Mouse (Mus musculus) c-Kit-negative CD71-positive TER-119-positive erythroid progenitor cells, embryonic 14.5 days (primary cell): ENCODE data around the gene Vwa2.
A peak's percentile ranks its signal among the peaks of the same experiment; 100 is the strongest.

Source experiments
- DNase-seq: peaks from one replicate; pipeline ENCODE4 v3.0.0-alpha.2; 2013; ENCODE audit warnings: low read depth, low spot score

Gene Vwa2

GRCm38 (mm10) chr19:56873816-56874600, at the start of gene Vwa2:
Vwa2 (plus strand) TSS chr19:56874249.
- no peak for DNase-seq

- no peak for DNase-seq
These were observed 47.9 kb upstream of the Vwa2 start, which contains the start of gene Tdrd1 for GRCm38 (mm10) chr19:56826047-56826631. Tdrd1 (plus strand) TSS chr19:56826209.

DNA sequence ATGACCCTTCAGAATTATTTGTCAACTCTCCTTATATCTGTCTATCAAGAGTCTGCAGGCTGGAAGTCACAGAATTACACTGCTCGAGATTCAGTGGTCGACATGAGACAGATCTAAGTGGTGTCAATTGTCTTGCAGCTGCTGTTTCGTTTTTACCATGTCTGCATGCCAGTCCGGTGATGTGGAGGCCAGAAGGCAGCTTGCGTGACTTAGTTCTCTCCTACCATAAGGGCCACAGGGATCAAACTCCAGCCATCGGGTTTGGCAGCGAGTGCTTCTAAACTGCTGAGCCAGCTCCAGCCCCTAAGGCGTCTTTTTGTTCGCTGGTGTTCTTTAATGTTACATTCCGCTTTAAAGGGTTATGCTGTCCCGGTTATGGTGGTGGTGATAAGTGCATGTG, 45.7 kb upstream of the Vwa2 start:
- DNase-seq, result no peak

GRCm38 (mm10) chr19:56829267-56829666, 44.8 kb upstream of the Vwa2 start:
- no peak for DNase-seq

DNA sequence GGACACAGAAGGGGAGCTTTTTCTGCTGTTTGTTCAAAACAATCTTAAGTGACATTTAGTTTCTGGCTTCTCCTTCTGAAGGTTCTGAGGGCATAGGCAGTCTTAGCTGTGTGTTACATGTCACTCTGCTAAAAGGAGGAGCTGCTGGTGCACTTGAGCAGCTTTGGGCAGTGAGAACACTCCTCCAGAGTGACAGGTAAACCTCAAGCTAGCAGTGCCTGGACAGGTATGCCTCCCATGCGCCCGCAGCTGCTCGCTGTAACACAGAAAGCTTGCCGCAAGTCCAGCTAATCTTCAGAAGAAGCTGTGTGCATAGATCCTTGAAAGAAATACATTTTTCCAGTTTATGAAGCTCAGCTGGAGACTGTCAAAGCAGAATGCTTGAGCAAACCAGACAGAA, 43.9 kb upstream of the Vwa2 start:
- DNase-seq, result no peak

DNA sequence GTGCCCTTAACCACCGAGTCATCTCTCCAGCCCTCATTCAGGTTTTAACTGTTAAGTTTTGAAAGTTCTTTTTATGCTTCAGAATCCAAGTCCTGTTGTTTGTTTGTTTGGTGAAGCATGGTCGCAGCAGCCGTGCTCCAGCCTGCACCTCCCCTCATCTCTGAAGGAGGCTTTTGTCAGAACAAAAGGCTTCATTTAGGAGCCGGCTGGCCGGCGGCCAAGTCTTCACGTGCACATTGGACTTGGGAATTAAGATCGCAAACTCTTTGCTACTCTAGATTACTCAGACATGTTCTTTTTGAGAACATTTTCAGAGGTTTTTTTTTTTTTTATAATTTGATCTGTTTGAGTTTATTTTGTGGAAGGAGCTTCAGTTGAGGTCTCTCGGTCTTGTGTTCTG, 38.7 kb upstream of the Vwa2 start:
- DNase-seq, result no peak

DNA sequence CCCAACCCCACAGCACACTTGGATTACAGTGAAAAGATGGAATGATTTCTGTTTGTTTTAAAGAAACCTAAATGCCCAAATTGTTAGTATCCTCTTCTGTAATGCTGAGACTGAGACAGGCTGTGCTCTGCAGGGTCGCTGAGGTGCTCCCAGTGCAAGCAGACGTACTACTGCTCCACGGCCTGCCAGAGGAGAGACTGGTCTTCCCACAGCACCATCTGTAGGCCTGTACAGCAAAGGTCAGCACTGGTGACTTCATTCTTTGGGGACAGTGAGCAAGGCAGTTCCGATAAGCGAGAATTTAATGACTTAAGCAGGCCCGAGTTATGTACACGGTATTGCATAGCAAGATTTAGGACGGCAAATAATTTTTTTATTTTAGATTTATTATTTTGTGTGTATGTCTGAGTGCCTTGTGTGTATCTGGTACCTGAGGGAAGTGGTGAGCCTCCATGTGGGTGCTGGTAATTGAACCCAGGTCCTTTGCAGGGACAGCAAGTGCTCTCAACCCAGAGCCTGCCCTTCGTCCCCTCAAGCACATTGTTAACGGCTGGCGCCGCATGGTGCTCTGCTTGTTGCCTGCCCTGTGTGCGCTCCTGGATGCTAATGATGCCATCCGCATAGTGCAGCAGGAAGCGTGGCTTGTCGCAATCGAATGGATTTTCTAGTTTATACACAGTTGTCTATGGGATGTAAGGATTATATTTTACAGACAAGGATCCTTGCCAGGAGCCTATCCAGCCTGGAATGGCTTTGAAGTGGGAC, 34.9 kb upstream of the Vwa2 start:
- DNase-seq, result no peak

- DNase-seq, result no peak
These were observed 31.1 kb upstream of the Vwa2 start for GRCm38 (mm10) chr19:56842974-56843373.

GRCm38 (mm10) chr19:56852590-56852989, 21.5 kb upstream of the Vwa2 start:
- DNase-seq, result peak; percentile 37

GRCm38 (mm10) chr19:56856455-56856854, 17.6 kb upstream of the Vwa2 start:
- no peak for DNase-seq

DNA sequence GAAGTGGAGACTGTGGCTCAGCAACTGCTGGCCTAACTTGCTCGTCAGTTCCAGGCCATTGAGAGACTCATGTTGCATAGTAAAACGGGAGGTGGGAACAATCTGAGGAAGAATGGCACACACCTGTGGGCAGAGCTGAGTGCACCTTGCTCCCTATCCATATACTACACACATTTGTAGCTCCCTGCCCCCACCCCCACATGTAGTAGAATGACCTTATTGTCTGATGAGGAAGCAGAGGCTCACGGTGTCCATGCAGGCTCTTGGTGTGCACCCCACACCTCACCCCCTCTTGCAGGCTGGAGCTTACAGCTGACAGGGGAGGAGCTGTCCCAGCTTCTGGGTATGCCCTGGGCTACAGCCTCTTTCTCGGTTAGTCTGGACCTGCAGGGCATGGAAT, 6.3 kb upstream of the Vwa2 start:
- DNase-seq, result no peak

DNA sequence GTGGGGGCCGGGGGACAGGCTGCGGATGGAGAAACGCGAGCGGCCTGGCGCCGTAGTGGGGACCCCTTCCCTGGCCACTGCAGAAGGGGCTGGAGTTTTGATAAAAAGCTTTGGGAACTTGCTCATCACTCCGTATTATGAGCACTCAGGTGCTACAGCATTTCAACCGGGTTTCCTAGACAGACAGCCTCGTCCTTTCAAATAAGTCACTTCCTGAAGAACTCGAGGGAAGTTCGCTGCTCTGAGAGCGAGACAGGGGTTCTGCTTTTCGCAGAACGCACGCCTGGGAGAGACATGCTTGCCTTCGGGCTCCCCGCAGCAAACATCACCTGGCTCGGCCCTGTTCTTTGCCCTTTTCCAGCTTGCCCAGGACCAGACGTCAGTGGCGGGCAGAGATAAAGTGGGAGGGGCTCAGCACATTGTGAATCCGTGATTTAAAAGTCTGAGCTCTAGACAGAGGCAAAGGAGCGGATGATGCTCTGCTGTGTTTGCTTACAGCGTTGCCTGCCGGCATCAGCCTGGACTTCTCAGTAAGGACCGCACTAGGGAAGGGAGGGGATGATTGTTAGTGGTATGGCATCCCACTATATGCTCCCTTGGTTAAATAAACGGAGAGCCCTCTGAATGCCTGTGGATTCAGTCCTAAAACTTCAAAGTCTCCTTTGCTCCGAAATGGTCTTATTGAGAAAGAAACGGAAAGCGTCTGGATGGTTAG, 709 bp downstream of the Vwa2 start:
- DNase-seq, result no peak

DNA sequence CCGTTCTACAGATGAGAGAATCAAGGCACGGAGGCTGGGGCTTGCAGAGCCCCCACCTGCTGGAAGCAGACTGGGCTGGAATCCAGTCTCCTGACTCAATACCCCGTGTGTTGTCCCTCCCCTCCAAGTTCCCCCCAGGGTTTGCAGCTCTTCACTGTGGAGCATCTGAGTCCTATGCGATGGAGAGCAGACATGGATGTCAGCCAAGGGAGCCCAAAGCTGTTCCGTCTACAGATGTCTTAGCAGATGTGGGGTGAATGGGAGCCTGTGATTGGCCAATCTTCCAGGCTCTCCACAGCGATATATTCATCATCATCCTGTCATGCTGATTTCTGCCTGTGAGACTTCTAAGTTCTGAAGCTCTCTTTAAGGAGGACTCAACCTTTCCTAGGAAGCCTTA, 3.3 kb downstream of the Vwa2 start:
- no peak for DNase-seq

DNA sequence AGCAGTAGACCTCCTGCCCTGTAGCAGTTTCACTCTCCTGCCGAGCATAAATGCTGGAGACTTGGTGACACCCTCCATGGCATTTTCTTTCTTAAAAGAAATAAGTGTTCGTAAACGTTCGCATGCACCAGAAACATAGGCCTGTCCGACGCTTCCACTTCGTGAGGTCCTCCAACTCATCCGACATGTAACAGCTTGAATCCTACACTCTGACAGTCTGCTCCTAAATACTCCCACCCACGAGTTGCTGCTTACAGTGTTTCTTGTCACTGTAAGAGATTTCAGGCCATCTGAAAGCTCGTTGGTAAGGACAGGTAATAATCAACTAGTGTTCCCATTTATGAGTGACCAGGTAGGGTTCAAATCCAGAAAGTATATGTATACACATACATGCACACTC, 13.8 kb downstream of the Vwa2 start:
- DNase-seq, result no peak

DNA sequence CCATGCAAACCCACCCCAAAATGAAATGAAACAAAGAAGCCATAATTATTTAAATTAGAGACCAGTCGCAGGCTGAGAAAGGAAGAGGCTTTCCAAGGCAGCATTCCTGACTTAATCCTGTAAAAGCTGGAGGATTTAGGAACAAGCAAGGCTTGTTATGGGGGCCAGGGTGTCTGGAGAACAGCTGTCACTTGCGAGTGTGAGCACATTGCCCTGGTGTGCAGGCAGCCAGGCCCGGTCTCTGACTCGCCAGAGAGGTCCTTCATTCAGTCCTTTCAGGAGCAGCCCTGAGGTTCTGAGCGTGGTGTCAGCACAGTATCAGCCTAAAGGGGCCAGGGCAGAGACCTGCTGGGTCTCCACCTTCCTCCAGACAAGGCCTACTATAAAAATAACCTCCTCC, 14.6 kb downstream of the Vwa2 start:
- DNase-seq, result no peak

GRCm38 (mm10) chr19:56891438-56891837, 17.4 kb downstream of the Vwa2 start:
- DNase-seq, result no peak

DNA sequence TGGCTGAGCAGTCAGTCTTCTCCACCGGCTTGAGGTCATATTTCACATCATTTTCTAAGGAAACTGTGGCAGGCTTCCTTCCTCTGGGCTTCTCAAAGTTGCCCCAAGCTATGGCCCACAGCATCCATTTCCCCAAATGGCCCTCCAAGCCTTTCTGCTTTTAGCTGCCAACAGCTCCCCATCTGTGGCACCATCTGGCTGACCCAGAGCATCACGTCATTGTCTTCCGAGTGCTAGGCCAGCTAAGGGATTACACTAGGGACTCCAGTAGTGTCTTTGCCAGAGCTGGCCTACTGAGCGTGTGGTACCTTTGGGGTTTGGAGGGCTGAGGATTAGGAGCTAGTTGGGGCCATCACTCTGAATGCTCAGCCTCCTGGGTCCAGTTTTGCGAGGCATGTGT, 18.5 kb downstream of the Vwa2 start:
- DNase-seq, result no peak

DNA sequence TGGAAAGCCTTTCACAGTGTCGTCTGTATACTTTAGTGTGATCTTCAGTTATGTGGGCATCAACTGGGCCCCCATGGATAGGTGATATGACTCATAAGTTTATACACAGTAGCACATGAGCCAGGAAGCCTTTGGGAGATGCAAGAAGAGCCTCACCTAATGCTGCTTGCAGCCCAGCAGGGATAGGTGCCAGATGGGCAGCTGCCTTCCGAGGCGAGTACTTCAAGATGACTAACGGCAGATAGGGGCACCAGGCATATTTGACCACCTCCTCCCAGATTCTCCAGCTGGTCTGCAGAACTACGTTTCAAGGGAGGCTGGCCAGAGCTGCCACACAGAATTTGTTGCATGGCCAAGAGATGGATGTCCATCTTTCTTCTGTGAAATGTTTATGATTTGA, 19.3 kb downstream of the Vwa2 start:
- DNase-seq, result no peak

DNA sequence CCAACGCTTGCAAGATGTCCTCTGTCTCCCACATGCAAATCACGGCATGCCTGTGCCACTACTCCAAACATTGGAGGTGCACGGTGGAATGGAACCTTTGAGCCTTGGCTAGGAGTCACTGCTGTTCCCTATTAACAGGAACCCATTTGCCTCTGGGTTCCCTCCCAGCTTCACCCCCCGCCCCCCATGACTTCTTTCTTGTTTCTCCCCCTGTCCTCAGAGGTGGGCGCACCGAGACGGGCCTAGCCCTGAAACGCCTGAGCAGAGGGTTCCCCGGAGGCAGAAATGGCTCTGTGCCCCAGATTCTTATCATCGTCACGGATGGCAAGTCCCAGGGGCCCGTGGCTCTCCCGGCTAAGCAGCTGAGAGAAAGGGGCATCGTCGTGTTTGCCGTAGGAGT, 23.6 kb downstream of the Vwa2 start:
- DNase-seq, result no peak

- DNase-seq, result no peak
These were observed 30.0 kb downstream of the Vwa2 start for GRCm38 (mm10) chr19:56904095-56904494.

DNA sequence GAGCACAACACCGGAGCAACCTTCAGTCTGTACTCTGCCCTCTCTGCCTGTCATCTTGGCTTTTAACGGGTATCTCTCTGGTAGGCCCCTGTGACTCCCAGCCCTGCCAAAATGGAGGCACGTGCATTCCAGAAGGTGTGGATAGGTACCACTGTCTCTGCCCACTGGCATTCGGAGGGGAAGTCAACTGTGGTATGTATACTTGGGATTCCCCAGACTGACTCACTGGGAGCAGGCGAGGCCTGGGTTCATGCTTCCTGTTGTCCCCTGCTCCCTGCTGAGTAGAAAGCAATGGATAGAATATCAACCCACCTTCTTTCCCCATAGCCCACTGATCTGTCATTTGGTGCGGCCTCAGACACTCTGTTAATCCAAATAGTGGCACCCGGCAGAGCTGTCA, 31.3 kb downstream of the Vwa2 start:
- DNase-seq, result no peak

DNA sequence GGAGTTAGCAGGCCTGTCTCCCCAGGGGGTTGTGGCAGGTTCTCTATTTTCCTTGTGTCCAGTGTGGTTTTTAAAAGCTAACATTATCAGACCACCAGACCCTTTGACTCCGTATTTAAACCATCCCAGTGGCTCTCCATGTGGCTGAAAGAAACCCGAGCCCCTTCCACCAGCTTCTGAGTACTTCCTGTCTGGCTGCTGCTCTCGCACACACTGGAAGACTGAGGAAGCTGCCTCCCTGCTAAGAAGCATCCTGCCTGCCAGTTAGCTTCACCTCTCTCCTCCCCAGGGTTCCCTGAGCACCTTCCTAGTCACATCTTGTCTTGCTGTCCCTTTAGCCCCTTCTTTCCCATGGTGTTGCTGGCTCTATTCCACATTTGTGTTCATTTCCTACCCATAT, 33.8 kb downstream of the Vwa2 start:
- no peak for DNase-seq
